Mouse (Mus musculus) stomach, postnatal 0 days (tissue): ENCODE measurements around the gene Pgd.

ENCODE experiments used
- CTCF ChIP-seq: IDR thresholded peaks from 2 replicates; pipeline ENCODE4 v1.5.1; 2016; ENCODE audit warnings: antibody characterized with exemption, low read depth, mild to moderate bottlenecking, moderate library complexity
- EP300 ChIP-seq: optimal IDR thresholded peaks from 2 replicates; pipeline ENCODE3; 2016; ENCODE audit warnings: antibody characterized with exemption

- TF ChIP-seq EP300, result no peak
- TF ChIP-seq CTCF, result no peak
Observed at GRCm38 (mm10) chr4:149182192-149182591, 15.6 kb upstream of the Pgd start.
